Mouse (Mus musculus) heart, postnatal 25 days (tissue): Measurements from ENCODE around the gene Tpbpa. TPM values are rescaled to one million over a fixed set of nuclear protein-coding genes. Genes with fewer than 3 reads are reported as not detected.
"Not testable (repeated sequence)": the region's sequence is repeated elsewhere in the genome, so short reads cannot be mapped to it uniquely, and the experiment has no call there.

ENCODE experiments used
- DNase-seq: peaks from one replicate; pipeline ENCODE4 v3.0.0; 2022; ENCODE audit warnings: low spot score
- intact Hi-C: fragments of 180-260 bp; cut with DNase I; formaldehyde crosslinking; loops from one replicate; pipeline ENCODE4 v1.15.1; 2025
- total RNA-seq, 2 experiments: library from RNA; stranded (reverse); gene quantifications; 2 replicates each; pipeline ENCODE4 v1.2.3; 2021

The Tpbpa gene
- total RNA-seq = not detected

DNA sequence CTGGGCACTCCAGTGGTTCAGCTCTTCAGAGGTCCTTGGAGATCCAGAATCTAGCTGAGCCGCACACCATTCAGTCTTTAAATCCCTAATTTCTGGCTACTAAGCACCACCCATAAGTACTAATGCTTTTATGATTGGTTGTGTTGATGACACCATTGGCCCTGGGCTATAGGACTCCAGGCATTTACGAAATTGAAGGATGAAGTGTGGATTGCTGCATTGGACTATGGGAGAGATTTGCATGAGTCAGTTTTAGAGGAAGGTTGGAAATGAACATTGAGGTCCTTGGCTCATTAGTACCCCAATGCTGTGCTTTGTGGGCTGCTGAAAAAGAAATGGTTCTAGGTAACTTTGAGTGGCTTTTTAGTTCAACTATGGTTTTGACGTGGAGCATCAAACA is at the start of gene Tpbpa:
Tpbpa (minus strand) TSS at position 101 of the 400 bp plus-strand sequence.
- DNase-seq, intact Hi-C loops: not testable (repeated sequence)

DNA sequence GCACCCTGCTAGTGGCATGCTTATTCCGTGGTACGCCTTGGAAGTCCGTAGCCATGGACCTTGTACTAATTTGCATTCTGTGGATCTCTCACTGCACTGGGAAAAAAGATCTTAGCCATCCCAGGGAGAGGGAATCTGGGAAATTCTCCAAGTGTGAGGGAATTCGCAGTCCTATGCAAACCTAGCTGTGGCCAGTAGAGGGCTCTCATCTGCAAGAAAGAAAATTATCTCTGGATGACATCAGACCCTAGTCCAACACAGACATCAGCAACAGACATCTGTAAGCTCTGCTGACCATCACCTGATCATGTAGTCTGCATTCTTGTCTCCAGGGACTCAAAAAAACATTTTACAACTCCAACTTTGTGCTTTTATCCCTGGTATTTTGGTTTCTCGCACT is 45.1 kb upstream of the Tpbpa start:
- intact Hi-C loops, DNase-seq: not testable (repeated sequence)

DNA sequence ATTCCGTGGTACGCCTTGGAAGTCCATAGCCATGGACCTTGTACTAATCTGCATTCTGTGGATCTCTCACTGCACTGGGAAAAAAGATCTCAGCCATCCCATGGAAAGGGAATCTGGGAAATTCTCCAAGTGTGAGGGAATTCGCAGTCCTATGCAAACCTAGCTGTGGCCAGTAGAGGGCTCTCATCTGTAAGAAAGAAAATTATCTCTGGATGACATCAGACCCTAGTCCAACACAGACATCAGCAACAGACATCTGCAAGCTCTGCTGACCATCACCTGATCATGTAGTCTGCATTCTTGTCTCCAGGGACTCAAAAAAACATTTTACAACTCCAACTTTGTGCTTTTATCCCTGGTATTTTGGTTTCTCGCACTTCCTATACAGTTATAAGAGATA is 30.5 kb upstream of the Tpbpa start:
- DNase-seq, intact Hi-C loops: not testable (repeated sequence)

DNA sequence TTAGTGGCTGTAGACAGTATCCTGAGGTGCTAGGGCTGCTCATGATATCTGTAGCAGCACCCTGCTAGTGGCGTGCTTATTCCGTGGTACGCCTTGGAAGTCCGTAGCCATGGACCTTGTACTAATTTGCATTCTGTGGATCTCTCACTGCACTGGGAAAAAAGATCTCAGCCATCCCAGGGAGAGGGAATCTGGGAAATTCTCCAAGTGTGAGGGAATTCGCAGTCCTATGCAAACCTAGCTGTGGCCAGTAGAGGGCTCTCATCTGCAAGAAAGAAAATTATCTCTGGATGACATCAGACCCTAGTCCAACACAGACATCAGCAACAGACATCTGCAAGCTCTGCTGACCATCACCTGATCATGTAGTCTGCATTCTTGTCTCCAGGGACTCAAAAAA is 22.2 kb upstream of the Tpbpa start:
- intact Hi-C loops = loop anchor here (2.0 to 5.0 kb wide), 2 partner anchors 27 to 67 kb away; partner anchors contain the start of genes Ctla2a, Ctla2b, Gm49391 and Gm49392
- DNase-seq = not testable (repeated sequence)

DNA sequence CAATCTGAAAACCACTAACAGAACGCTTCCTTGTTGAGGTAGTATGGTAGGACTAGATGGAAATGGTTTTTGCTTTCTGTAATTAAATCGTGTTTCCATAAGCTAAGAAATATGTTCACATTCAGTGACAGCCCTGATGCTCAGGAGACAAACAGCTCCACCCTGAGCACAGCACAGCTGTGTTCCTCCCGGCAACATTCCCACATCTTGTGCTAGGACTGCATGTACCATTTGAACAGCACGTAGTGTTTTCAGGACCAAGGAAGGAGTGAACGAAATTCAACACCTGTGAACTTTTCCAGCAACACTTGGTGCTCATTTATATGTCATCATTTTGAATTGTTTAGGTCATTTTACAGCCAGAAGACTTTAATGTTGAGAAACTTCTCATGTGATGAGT is 19.9 kb upstream of the Tpbpa start:
- intact Hi-C loops = loop anchor here (2.0 to 5.0 kb wide), 2 partner anchors 25 to 64 kb away; partner anchors contain the start of genes Ctla2a, Ctla2b, Gm49391 and Gm49392
- DNase-seq = no peak

DNA sequence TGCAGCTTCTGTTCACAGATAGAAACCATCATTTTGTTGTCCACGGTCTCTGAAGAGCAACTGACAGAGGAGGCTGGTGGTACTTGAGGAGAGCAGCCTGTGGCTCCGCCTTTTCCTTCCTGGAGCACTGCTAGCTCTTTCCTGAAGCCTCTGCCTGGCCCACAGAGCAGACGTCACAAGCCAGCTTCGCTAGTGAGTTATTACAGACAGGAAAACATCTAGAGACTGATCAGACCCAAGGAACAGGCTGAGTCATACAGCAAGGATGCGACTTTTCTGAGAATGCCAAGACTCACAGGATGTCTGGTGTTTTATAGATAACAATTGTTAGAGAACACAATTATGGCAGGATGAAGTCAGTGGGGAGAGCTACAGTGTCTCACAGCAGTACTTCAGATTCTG is 5.3 kb downstream of the Tpbpa start, which contains the start of the genes Gm49391 and Ctla2a:
Gm49391 (minus strand) TSS at position 72 of the 402 bp plus-strand sequence.
Ctla2a (minus strand) TSS at position 126 of the 402 bp plus-strand sequence.
- intact Hi-C loops = loop anchor here (1.0 to 5.0 kb wide), 3 partner anchors 26 to 89 kb away; no protein-coding TSS in a partner anchor
- peak; percentile 74 for DNase-seq

DNA sequence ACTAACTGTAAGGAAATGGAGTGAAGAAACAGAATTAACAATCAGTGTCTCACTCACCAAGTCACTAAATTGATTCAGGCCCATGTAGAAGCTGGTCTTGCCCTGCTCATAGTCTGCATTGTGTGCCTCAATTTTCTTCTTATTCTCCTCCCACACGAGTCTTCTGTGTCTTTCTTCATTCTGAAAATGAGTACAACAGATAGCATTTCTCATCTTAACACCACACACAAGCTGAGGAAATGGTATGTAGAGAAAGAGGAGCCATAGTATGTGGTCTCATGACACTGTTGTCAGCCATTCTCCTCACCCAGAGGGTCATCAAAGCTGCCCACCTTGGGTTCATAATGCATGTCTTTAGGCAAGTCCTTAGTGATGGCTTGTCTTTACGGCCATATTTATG is 6.3 kb downstream of the Tpbpa start, which contains the start of gene Gm49393:
Gm49393 (minus strand) TSS at position 101 of the 400 bp plus-strand sequence.
- DNase-seq = not testable (repeated sequence)
- intact Hi-C loops = loop anchor here (5.0 kb wide), 1 partner anchor 88 kb away; no protein-coding TSS in a partner anchor

DNA sequence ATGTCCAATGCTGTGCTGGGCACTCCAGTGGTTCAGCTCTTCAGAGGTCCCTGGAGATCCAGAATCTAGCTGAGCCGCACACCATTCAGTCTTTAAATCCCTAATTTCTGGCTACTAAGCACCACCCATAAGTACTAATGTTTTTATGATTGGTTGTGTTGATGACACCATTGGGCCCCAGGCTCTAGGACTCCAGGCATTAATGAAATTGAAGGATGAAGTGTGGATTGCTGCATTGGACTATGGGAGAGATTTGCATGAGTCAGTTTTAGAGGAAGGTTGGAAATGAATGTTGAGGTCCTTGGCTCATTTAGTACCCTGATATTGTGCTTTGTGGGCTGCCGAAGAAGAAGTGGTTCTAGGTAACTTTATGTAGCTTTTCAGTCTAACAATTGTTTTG is 37.0 kb downstream of the Tpbpa start, which contains the start of gene Tpbpb:
Tpbpb (minus strand) TSS at position 101 of the 400 bp plus-strand sequence.
- DNase-seq, intact Hi-C loops: not testable (repeated sequence)

DNA sequence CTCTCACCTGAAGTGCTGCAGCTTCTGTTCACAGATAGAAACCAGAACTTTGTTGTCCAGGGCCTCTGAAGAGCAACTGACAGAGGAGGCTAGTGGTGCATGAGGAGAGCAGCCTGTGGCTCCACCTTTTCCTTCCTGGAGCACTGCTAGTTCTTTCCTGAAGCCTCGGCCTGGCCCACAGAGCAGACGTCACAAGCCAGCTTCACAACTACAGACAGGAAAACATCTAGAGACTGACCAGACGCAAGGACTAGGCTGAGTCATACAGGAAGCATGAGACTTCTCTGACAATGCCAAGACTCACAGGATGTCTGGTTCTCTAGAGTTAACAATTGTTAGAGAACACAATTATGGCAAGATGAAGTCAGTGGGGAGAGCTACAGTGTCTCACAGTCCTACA is 44.5 kb downstream of the Tpbpa start, which contains the start of gene Ctla2b:
Ctla2b (minus strand) TSS at position 120 of the 400 bp plus-strand sequence.
- intact Hi-C loops = loop anchor here (5.0 kb wide), 3 partner anchors 50 to 70 kb away; no protein-coding TSS in a partner anchor
- peak; percentile 80 for DNase-seq

DNA sequence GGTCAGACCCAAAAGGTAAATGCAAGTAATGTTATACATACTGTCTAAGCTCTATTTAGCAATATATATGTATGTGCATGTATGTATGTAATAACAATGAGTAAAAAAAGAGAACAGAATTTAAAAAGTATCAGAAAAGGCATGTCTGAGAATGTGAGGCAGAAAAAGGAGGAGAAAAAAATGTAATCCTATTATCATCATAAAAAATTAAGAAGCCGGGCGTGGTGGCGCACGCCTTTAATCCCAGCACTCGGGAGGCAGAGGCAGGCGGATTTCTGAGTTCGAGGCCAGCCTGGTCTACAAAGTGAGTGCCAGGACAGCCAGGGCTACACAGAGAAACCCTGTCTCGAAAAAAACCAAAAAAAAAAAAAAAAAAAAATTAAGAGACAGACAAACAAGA is 45.0 kb downstream of the Tpbpa start, which contains the start of gene Gm49392:
Gm49392 (minus strand) TSS at position 101 of the 400 bp plus-strand sequence.
- DNase-seq = not testable (repeated sequence)
- intact Hi-C loops = loop anchor here (5.0 kb wide), 3 partner anchors 49 to 69 kb away; no protein-coding TSS in a partner anchor

DNA sequence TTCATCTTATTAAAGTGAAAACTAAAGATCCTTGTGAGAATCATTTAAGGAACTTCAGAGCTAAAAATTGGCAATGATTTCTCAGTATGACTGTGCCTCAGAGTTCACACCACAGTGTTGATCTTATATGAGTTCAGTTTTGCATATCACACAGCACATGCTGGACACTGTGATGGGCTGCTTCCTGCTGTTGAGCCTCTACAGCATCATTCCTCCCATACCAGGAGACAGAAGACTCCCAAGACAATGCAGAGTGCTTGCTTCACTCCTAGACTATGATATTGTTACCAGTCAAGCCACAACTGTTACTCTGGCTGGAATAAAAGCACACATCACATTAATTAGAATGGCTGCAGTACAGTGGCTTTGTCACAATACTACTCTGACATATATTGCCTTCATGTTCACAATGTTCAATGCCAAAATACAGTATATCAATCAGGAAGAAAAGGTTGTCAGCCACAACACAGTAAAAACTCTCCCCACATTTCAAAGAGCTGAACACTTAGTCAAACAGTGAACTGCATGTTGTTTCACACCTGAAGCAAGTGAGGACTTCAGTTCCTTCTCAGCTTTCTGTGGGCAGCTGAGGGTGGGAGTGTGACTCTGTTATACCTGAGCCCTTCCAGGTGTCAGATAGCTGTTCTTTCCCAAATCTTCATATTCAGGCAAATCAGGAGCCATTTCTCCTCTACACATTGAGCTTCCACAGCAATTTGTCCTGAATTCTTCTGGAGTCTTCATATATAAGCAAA is 46.2 kb downstream of the Tpbpa start:
- DNase-seq = no peak
- intact Hi-C loops = loop anchor here (5.0 kb wide), 3 partner anchors 48 to 68 kb away; no protein-coding TSS in a partner anchor

DNA sequence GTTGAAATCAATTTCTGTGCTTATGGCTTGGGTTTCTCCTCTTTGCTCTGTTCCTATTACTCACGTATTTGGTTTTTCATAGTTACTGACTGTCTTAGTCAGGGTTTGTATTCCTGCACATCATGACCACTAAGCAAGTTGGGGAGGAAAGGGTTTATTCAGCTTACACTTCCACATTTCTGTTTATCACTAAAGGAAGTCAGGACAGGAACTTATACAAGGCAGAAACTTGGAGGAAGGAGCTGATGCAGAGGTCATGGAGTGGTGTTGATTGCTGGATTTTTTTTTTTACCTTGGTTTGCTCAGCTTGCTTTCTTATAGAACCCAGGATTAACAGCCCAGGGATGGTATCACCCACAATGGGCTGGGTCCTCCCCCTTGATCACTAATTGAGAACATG is 49.5 kb downstream of the Tpbpa start:
- intact Hi-C loops = no loop called here
- no peak for DNase-seq

Other genes starting within 250 kb of the Tpbpa start
- gene BC051665, start 155.6 kb downstream of the Tpbpa start, total RNA-seq = not detected
- gene Ctsll3, start 139.1 kb downstream of the Tpbpa start, total RNA-seq = not detected
- gene 4930486L24Rik, start 77.5 kb downstream of the Tpbpa start, total RNA-seq = under 1 TPM in 1 of 2 experiments, not detected in 1; 0.25 TPM
- 1 to 10 TPM; 1.4 to 2.3 TPM for gene Gm49392, start 45.1 kb downstream of the Tpbpa start, total RNA-seq
- gene Ctla2b, start 44.5 kb downstream of the Tpbpa start, total RNA-seq = 1 to 10 TPM; 4.8 to 6.7 TPM
- gene Tpbpb, start 37.1 kb downstream of the Tpbpa start, total RNA-seq = not detected
- not detected for gene Gm49393, start 6.4 kb downstream of the Tpbpa start, total RNA-seq
- gene Gm49391, start 5.4 kb downstream of the Tpbpa start, total RNA-seq = 1 to 10 TPM; 2.0 to 6.5 TPM
- 10 to 100 TPM; 84.8 to 88.8 TPM for gene Ctla2a, start 5.4 kb downstream of the Tpbpa start, total RNA-seq
- gene Ctsj, start 64.0 kb upstream of the Tpbpa start, total RNA-seq = not detected
- not detected for gene Ctsq, start 98.6 kb upstream of the Tpbpa start, total RNA-seq
- gene Ctsr, start 222.3 kb upstream of the Tpbpa start, total RNA-seq = not detected